Mouse (Mus musculus) embryonic facial prominence, embryonic 14.5 days (tissue): ENCODE measurements around the gene Hoxb8. TPM values are rescaled to one million over a fixed set of nuclear protein-coding genes. Genes with fewer than 3 reads are reported as not detected.
A peak's percentile ranks its signal among the peaks of the same experiment; 100 is the strongest.

Source experiments
- ATAC-seq: fragments of 200-750 bp; cut with Nextera tagmentation; 2 replicates; pipeline ENCODE4 v1.8.0; 2017; ENCODE audit warnings: low read depth, moderate number of reproducible peaks, moderate TSS enrichment
- DNase-seq: peaks from one replicate; pipeline ENCODE4 v3.0.0-alpha.2; 2015; ENCODE audit warnings: low spot score
- H3K27ac ChIP-seq: fragments of 300-500 bp; sonication (generic); replicated peaks from 2 replicates; pipeline ENCODE4 v1.5.1; 2014; ENCODE audit warnings: low read depth, mild to moderate bottlenecking, low read length, moderate library complexity
- H3K27me3 ChIP-seq: fragments of 300-500 bp; sonication (generic); replicated peaks from 2 replicates; pipeline ENCODE4 v1.6.1; 2014; ENCODE audit warnings: low read length; ENCODE audit not compliant: control insufficient read depth, insufficient read depth
- H3K36me3 ChIP-seq: fragments of 300-500 bp; sonication (generic); 2 replicates; pipeline ENCODE4 v1.6.1; 2014; ENCODE audit warnings: low read length, mixed read lengths; ENCODE audit not compliant: control insufficient read depth, insufficient read depth
- H3K4me1 ChIP-seq: fragments of 300-500 bp; sonication (generic); 2 replicates; pipeline ENCODE4 v1.6.1; 2014; ENCODE audit warnings: antibody characterized with exemption, low read length; ENCODE audit not compliant: control insufficient read depth, insufficient read depth
- H3K4me2 ChIP-seq: fragments of 300-500 bp; sonication (generic); 2 replicates; pipeline ENCODE4 v1.6.1; 2014; ENCODE audit warnings: low read depth, mild to moderate bottlenecking, low read length, moderate library complexity, mixed read lengths
- H3K4me3 ChIP-seq: fragments of 300-500 bp; sonication (generic); 2 replicates; pipeline ENCODE4 v1.5.1; 2014; ENCODE audit warnings: low read depth, mild to moderate bottlenecking, low read length
- H3K9ac ChIP-seq: fragments of 300-500 bp; sonication (generic); 2 replicates; pipeline ENCODE4 v1.6.1; 2014; ENCODE audit warnings: low read depth, mild to moderate bottlenecking, low read length, moderate library complexity, mixed read lengths
- H3K9me3 ChIP-seq: fragments of 300-500 bp; sonication (generic); 2 replicates; pipeline ENCODE4 v1.6.1; 2016; ENCODE audit warnings: low read length; ENCODE audit not compliant: control insufficient read depth
- WGBS: fragments of 180-500 bp; shearing (Covaris S2); extraction: QIAGEN DNeasy Blood & Tissue Kit; methylation state at CpG from one replicate; pipeline ENCODE4 v1.1.7; 2014; 5-methylcytosine and 5-hydroxymethylcytosine counted together
- polyA plus RNA-seq: library from polyadenylated mRNA; unstranded; fragments of >200 nt; fragmentation: Nextera tagmentation; extraction: Ambion mirVana; gene quantifications from 2 replicates; pipeline ENCODE4 v1.2.1, GENCODE M21; 2014

Hoxb8 gene
- polyA plus RNA-seq, 1 experiment from 2014 or later = not detected

GRCm38 (mm10) chr11:96255996-96256445 lies 25.7 kb upstream of the Hoxb8 start:
- under 1% methylated on average over 14 of the region's 14 CpGs for WGBS
- Histone ChIP-seq H3K4me2 (no peak overlapping the region), H3K9ac (no peak overlapping the region), H3K27me3 (peaks cover 99% of the 10 kb centered on the region), H3K4me3 (no peak overlapping the region), H3K4me1 (no peaks in the 10 kb centered on the region), H3K9me3 (no peaks in the 10 kb centered on the region), H3K27ac (no peak overlapping the region), H3K36me3 (no peaks in the 10 kb centered on the region)
- DNase-seq = no peak
- ATAC-seq = no peak

- no peak for DNase-seq
- 22% methylated on average over 2 of the region's 2 CpGs for WGBS
These were observed 24.6 kb upstream of the Hoxb8 start for GRCm38 (mm10) chr11:96257141-96257540.

GRCm38 (mm10) chr11:96259038-96259437 lies 22.7 kb upstream of the Hoxb8 start:
- Histone ChIP-seq H3K27me3 (peaks cover 99% of the 10 kb centered on the region), H3K36me3 (no peaks in the 10 kb centered on the region), H3K4me1 (no peaks in the 10 kb centered on the region), H3K27ac (no peak overlapping the region), H3K4me3 (no peak overlapping the region), H3K9ac (no peak overlapping the region), H3K4me2 (no peak overlapping the region), H3K9me3 (no peaks in the 10 kb centered on the region)
- DNase-seq = no peak
- WGBS = 3% methylated on average over 2 of the region's 2 CpGs
- no peak for ATAC-seq

More at GRCm38 (mm10) chr11:96257141-96257540, 24.6 kb upstream of the Hoxb8 start:
- Histone ChIP-seq H3K4me2 (no peak overlapping the region), H3K36me3 (no peaks in the 10 kb centered on the region), H3K4me3 (no peak overlapping the region), H3K27ac (no peak overlapping the region), H3K27me3 (peaks cover 99% of the 10 kb centered on the region), H3K9me3 (no peaks in the 10 kb centered on the region), H3K9ac (no peak overlapping the region), H3K4me1 (no peaks in the 10 kb centered on the region)
- ATAC-seq = no peak

DNA sequence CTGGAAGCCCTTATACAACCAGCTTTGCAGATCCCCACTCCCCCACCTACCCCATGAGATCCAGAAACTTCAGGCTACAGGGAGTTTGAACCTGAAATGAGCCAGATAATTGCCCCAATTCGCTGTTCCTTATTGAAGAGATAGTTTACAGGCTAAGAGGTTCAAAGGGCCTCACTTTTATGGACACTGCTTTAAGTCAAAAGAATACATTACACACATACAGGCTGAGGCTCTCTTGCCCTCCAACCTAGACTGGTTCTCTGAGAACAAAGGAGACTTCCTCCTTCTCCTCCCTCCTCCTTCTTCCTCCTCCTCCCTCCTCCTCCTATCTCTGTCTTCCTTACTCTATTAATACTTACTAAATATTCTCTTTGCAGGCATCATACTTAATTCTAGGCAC lies 22.2 kb upstream of the Hoxb8 start:
- Histone ChIP-seq H3K36me3 (no peaks in the 10 kb centered on the region), H3K4me2 (no peak overlapping the region), H3K4me1 (no peaks in the 10 kb centered on the region), H3K4me3 (no peak overlapping the region), H3K9ac (no peak overlapping the region), H3K27me3 (peaks cover 99% of the 10 kb centered on the region), H3K27ac (no peak overlapping the region), H3K9me3 (no peaks in the 10 kb centered on the region)
- 0% methylated on average over 1 of the region's 1 CpGs for WGBS
- DNase-seq = no peak
- ATAC-seq = no peak

- Histone ChIP-seq H3K9ac (no peak overlapping the region), H3K4me3 (no peak overlapping the region), H3K9me3 (no peaks in the 10 kb centered on the region), H3K27me3 (peaks cover 99% of the 10 kb centered on the region), H3K4me2 (no peak overlapping the region), H3K4me1 (no peaks in the 10 kb centered on the region), H3K27ac (no peak overlapping the region), H3K36me3 (no peaks in the 10 kb centered on the region)
- DNase-seq (peak; percentile 18), ATAC-seq (no peak)
- WGBS = 2% methylated on average over 23 of the region's 23 CpGs
These were observed 21.3 kb upstream of the Hoxb8 start for GRCm38 (mm10) chr11:96260310-96260970.

GRCm38 (mm10) chr11:96261323-96261890 lies 20.3 kb upstream of the Hoxb8 start:
- Histone ChIP-seq H3K4me1 (no peaks in the 10 kb centered on the region), H3K9me3 (no peaks in the 10 kb centered on the region), H3K27ac (no peak overlapping the region), H3K27me3 (peaks cover 99% of the 10 kb centered on the region), H3K36me3 (no peaks in the 10 kb centered on the region), H3K9ac (no peak overlapping the region), H3K4me3 (no peak overlapping the region), H3K4me2 (no peak overlapping the region)
- ATAC-seq (no peak), DNase-seq (peak; percentile 48)
- WGBS = 2% methylated on average over 24 of the region's 24 CpGs

GRCm38 (mm10) chr11:96262262-96262830 lies 19.4 kb upstream of the Hoxb8 start:
- H3K9me3 ChIP-seq = no peaks in the 10 kb centered on the region
- DNase-seq (no peak), ATAC-seq (no peak)
- peaks cover 100% of the 10 kb centered on the region for H3K27me3 ChIP-seq
- 11% methylated on average over 6 of the region's 6 CpGs for WGBS
- H3K4me3 ChIP-seq = no peak overlapping the region
- H3K36me3 ChIP-seq = no peaks in the 10 kb centered on the region
- no peak overlapping the region for H3K9ac ChIP-seq
- H3K4me1 ChIP-seq = no peaks in the 10 kb centered on the region
- H3K27ac ChIP-seq = no peak overlapping the region
- H3K4me2 ChIP-seq = no peak overlapping the region

DNA sequence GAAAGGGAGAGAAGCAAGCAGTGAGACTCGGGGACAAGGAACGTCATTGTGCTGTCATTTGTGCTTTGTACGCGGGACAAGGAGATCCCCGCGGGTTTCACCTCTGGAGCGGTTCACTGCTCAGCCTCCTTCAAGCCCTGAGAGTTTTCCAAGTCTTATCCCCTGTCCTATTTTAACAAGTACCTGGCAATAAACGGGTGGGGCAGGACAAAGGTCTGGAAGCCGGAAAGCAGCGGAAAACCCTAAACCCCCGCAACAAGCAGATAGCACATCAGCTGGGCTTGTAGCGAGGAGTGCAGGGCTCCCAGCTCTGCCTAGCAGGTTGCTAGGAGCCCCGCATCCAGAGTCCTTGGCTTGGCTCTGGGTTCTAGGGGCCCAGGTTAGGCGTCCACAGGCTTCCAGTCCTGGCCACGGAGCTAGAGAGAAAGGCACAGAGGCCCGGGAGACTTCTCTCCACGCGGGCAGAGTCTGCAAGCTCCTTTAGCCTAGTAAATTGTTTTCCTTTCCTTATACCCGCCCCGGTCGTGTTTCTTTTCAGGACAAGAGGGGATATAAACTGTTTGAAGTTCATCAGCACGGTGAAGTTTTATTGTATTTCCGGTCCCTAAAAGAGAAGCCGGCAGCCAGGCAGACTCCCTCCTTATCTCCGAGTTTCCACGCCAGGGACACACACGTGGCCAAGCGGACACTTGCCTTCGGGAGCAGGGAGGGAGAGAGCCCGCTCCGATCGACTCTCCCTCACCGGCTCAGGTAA lies 17.9 kb upstream of the Hoxb8 start:
- H3K27ac ChIP-seq = no peak overlapping the region
- no peak for ATAC-seq
- no peak for DNase-seq

More for the DNA sequence above, 17.9 kb upstream of the Hoxb8 start:
- H3K4me2 ChIP-seq = no peak overlapping the region
- no peaks in the 10 kb centered on the region for H3K9me3 ChIP-seq
- WGBS = 1% methylated on average over 33 of the region's 33 CpGs
- H3K4me1 ChIP-seq = no peaks in the 10 kb centered on the region
- H3K9ac ChIP-seq = no peak overlapping the region
- H3K36me3 ChIP-seq = no peaks in the 10 kb centered on the region
- H3K4me3 ChIP-seq = no peak overlapping the region
- peaks cover 99% of the 10 kb centered on the region for H3K27me3 ChIP-seq
